Mouse (Mus musculus) liver, postnatal 0 days (tissue): ENCODE results near the gene Ccdc58. TPM values are rescaled to one million over a fixed set of nuclear protein-coding genes. Genes with fewer than 3 reads are reported as not detected.
A peak's percentile ranks its signal among the peaks of the same experiment; 100 is the strongest.

Experiments
- ATAC-seq: fragments of 200-750 bp; cut with Nextera tagmentation; 2 replicates; pipeline ENCODE4 v1.8.0; 2017; ENCODE audit warnings: mild to moderate bottlenecking, moderate library complexity
- DNase-seq: peaks from one replicate; pipeline ENCODE4 v3.0.0-alpha.2; 2016
- H3K27ac ChIP-seq: fragments of 300-500 bp; sonication (generic); 2 replicates; pipeline ENCODE4 v1.5.1; 2014; ENCODE audit warnings: antibody characterized with exemption, moderate library complexity, mild to moderate bottlenecking, low read depth
- H3K27me3 ChIP-seq: fragments of 300-500 bp; sonication (generic); 2 replicates; pipeline ENCODE4 v1.6.1; 2014; ENCODE audit warnings: low read length, control low read depth, mixed read lengths; ENCODE audit not compliant: insufficient read depth
- H3K36me3 ChIP-seq: fragments of 300-500 bp; sonication (generic); replicated peaks from 2 replicates; pipeline ENCODE4 v1.6.1; 2014; ENCODE audit warnings: mild to moderate bottlenecking, control low read depth, low read length, moderate library complexity, mixed read lengths; ENCODE audit not compliant: insufficient read depth
- H3K4me1 ChIP-seq: fragments of 300-500 bp; sonication (generic); 2 replicates; pipeline ENCODE4 v1.6.1; 2014; ENCODE audit warnings: antibody characterized with exemption, mild to moderate bottlenecking, control low read depth; ENCODE audit not compliant: insufficient read depth
- H3K4me2 ChIP-seq: fragments of 300-500 bp; sonication (generic); 2 replicates; pipeline ENCODE4 v1.6.1; 2014; ENCODE audit warnings: low read depth, mild to moderate bottlenecking, low read length, moderate library complexity, mixed read lengths
- H3K4me3 ChIP-seq: fragments of 300-500 bp; sonication (generic); 2 replicates; pipeline ENCODE4 v1.5.1; 2014; ENCODE audit warnings: low read depth, low read length
- H3K9ac ChIP-seq: fragments of 300-500 bp; sonication (generic); replicated peaks from 2 replicates; pipeline ENCODE4 v1.6.1; 2014; ENCODE audit warnings: mild to moderate bottlenecking, moderate library complexity
- H3K9me3 ChIP-seq: fragments of 300-500 bp; sonication (generic); 2 replicates; pipeline ENCODE4 v1.6.1; 2016; ENCODE audit warnings: mild to moderate bottlenecking, control low read depth, low read length, mixed read lengths
- CTCF ChIP-seq: sonication (generic); IDR thresholded peaks from 2 replicates; pipeline ENCODE4 v1.5.1; 2016; ENCODE audit warnings: antibody characterized with exemption, low read depth
- EP300 ChIP-seq: IDR thresholded peaks from 2 replicates; pipeline ENCODE4 v1.6.1; 2016; ENCODE audit warnings: antibody characterized with exemption, low read depth, mild to moderate bottlenecking
- WGBS: fragments of 180-500 bp; shearing (Covaris S2); extraction: QIAGEN DNeasy Blood & Tissue Kit; methylation state at CpG from one replicate; pipeline ENCODE4 v1.1.7; 2014; ENCODE audit not compliant: insufficient replicate concordance; 5-methylcytosine and 5-hydroxymethylcytosine counted together
- polyA plus RNA-seq: library from polyadenylated mRNA; unstranded; fragments of >200 nt; fragmentation: Nextera tagmentation; extraction: Ambion mirVana; gene quantifications from 2 replicates; pipeline ENCODE4 v1.2.1, GENCODE M21; 2015

Gene Ccdc58
- polyA plus RNA-seq, 1 experiment from 2014 or later: 54.6 TPM

GRCm38 (mm10) chr16:36043964-36044363 lies 27.5 kb upstream of the Ccdc58 start:
- WGBS: 80% methylated on average over 4 of the region's 4 CpGs
- Histone ChIP-seq H3K9me3 (no peaks in the 10 kb centered on the region), H3K27ac (no peak overlapping the region), H3K36me3 (peaks cover 40% of the 10 kb centered on the region), H3K4me3 (no peak overlapping the region), H3K4me1 (peaks cover 4% of the 10 kb centered on the region; the same call in 1 of the 2 replicates), H3K4me2 (no peak overlapping the region), H3K9ac (no peak overlapping the region), H3K27me3 (no peaks in the 10 kb centered on the region)
- DNase-seq (no peak), ATAC-seq (no peak)
- no peak for TF ChIP-seq EP300
- TF ChIP-seq CTCF: no peak

- peaks cover 72% of the 10 kb centered on the region for H3K36me3 ChIP-seq
Observed at GRCm38 (mm10) chr16:36047538-36047937, 23.9 kb upstream of the Ccdc58 start.

GRCm38 (mm10) chr16:36051491-36051890 lies 20.0 kb upstream of the Ccdc58 start:
- Histone ChIP-seq H3K27me3 (no peaks in the 10 kb centered on the region), H3K4me1 (no peaks in the 10 kb centered on the region), H3K4me2 (no peak overlapping the region), H3K27ac (no peak overlapping the region), H3K9ac (no peak overlapping the region), H3K4me3 (no peak overlapping the region), H3K9me3 (no peaks in the 10 kb centered on the region), H3K36me3 (peaks cover 61% of the 10 kb centered on the region)
- 82% methylated on average over 6 of the region's 6 CpGs for WGBS
- ATAC-seq: no peak
- DNase-seq: no peak
- TF ChIP-seq EP300 (no peak), CTCF (no peak)

More at GRCm38 (mm10) chr16:36047538-36047937, 23.9 kb upstream of the Ccdc58 start:
- H3K9ac ChIP-seq: no peak overlapping the region
- H3K27ac ChIP-seq: no peak overlapping the region
- H3K4me2 ChIP-seq: no peak overlapping the region
- TF ChIP-seq EP300: no peak
- peak; percentile 29; the same call in 1 of the 2 replicates for TF ChIP-seq CTCF
- H3K4me3 ChIP-seq: no peak overlapping the region
- no peaks in the 10 kb centered on the region for H3K27me3 ChIP-seq
- no peak for ATAC-seq
- no peaks in the 10 kb centered on the region; the same call in 1 of the 2 replicates for H3K4me1 ChIP-seq
- no peak for DNase-seq
- WGBS: 84% methylated on average over 4 of the region's 4 CpGs
- no peaks in the 10 kb centered on the region for H3K9me3 ChIP-seq

GRCm38 (mm10) chr16:36053524-36054275 lies 17.8 kb upstream of the Ccdc58 start:
- DNase-seq (no peak), ATAC-seq (no peak)
- H3K27me3 ChIP-seq: no peaks in the 10 kb centered on the region
- H3K4me1 ChIP-seq: no peaks in the 10 kb centered on the region
- H3K4me2 ChIP-seq: no peak overlapping the region
- H3K4me3 ChIP-seq: no peak overlapping the region
- TF ChIP-seq EP300 (no peak), CTCF (no peak)
- H3K27ac ChIP-seq: no peak overlapping the region
- no peaks in the 10 kb centered on the region for H3K9me3 ChIP-seq
- WGBS: 70% methylated on average over 6 of the region's 6 CpGs
- peaks cover 49% of the 10 kb centered on the region for H3K36me3 ChIP-seq
- no peak overlapping the region for H3K9ac ChIP-seq

GRCm38 (mm10) chr16:36054920-36055319 lies 16.6 kb upstream of the Ccdc58 start:
- H3K9me3 ChIP-seq: no peaks in the 10 kb centered on the region
- H3K27me3 ChIP-seq: no peaks in the 10 kb centered on the region
- no peak overlapping the region for H3K27ac ChIP-seq
- TF ChIP-seq CTCF (no peak), EP300 (no peak)
- H3K4me1 ChIP-seq: no peaks in the 10 kb centered on the region
- 92% methylated on average over 8 of the region's 8 CpGs for WGBS
- H3K36me3 ChIP-seq: peaks cover 36% of the 10 kb centered on the region
- ATAC-seq (no peak), DNase-seq (no peak)
- H3K9ac ChIP-seq: no peak overlapping the region
- no peak overlapping the region for H3K4me3 ChIP-seq
- H3K4me2 ChIP-seq: no peak overlapping the region

GRCm38 (mm10) chr16:36056416-36056815 lies 15.1 kb upstream of the Ccdc58 start:
- ATAC-seq: no peak
- Histone ChIP-seq H3K9ac (no peak overlapping the region), H3K27me3 (no peaks in the 10 kb centered on the region), H3K4me2 (no peak overlapping the region), H3K36me3 (peaks cover 24% of the 10 kb centered on the region), H3K4me3 (no peak overlapping the region), H3K4me1 (no peaks in the 10 kb centered on the region), H3K9me3 (no peaks in the 10 kb centered on the region), H3K27ac (no peak overlapping the region)
- 86% methylated on average over 11 of the region's 11 CpGs for WGBS
- no peak for DNase-seq
- no peak for TF ChIP-seq EP300
- TF ChIP-seq CTCF: no peak
